Mouse (Mus musculus) ovary, postnatal 36 days (tissue): Measurements from ENCODE around the gene Mup20.
"Not testable (repeated sequence)": the region's sequence is repeated elsewhere in the genome, so short reads cannot be mapped to it uniquely, and the experiment has no call there.

Source experiments
- DNase-seq: peaks from one replicate; pipeline ENCODE4 v3.0.0; 2022; ENCODE audit warnings: low spot score, mixed read lengths

Gene Mup20

GRCm38 (mm10) chr4:62054058-62054457 is at the start of gene Mup20:
Mup20 (minus strand) TSS chr4:62054158.
- not testable (repeated sequence) for DNase-seq

DNA sequence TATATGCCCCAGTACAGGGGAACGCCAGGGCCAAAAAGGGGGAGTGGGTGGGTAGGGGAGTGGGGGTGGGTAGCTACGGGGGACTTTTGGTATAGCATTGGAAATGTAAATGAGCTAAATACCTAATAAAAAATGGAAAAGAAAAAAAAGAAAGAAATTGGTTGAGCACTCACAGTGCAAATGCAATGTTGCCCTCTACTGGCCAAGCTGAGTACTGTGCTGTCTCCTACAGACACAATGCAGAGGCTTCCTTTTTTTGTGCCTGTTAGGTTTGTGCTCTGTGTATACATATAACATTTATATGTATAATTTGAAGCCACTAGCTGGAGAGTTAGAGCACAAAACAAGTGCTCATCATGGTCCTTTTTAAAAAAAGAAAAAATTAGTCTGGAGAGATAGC is 49.4 kb upstream of the Mup20 start:
- not testable (repeated sequence) for DNase-seq

GRCm38 (mm10) chr4:62087953-62088352 is 34.0 kb upstream of the Mup20 start:
- DNase-seq, result no peak

DNA sequence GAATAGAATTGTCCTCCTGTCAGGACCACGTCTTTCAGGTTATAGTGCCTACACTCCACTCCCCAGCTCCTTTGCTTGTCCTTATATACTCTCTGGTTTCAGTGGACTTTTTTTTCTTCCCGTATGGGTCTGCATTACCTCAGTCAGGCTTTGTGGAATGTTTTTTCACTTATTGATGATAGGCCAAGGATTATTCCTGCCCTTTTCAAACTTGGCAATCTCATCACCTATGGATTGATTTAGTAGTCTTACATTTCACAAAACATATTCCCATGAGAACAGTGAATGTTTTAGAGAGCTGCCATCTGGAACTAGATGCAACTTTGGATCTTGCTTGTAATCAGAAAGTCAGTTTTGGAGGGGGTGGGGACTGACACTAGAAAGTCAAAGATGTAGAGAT is 33.3 kb upstream of the Mup20 start, which contains the start of gene Mup3:
Gene Mup3, minus strand, starts transcription at position 102 of the 400 bp plus-strand sequence.
- DNase-seq, result no peak

DNA sequence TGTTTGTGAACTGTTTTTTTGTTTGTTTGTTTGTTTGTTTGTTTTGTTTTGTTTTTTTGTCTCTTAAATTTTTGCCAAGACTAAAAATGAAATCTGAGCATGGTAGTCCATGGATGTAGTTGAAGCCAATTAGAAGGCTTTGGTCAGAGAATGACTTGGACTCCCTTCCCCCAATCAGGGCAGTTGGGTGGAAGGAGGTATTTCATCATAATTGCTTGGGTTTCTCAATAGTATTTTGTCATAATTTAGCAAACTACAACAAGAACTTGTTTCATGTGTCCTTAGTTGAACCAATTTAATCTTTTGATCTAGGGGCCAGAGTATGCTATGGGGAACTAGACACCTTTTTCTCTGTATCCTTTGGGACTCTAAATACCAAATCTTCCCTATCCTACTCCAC is 28.8 kb upstream of the Mup20 start:
- DNase-seq, result no peak

- DNase-seq, result no peak
These were observed 21.2 kb upstream of the Mup20 start for GRCm38 (mm10) chr4:62075126-62075525.

DNA sequence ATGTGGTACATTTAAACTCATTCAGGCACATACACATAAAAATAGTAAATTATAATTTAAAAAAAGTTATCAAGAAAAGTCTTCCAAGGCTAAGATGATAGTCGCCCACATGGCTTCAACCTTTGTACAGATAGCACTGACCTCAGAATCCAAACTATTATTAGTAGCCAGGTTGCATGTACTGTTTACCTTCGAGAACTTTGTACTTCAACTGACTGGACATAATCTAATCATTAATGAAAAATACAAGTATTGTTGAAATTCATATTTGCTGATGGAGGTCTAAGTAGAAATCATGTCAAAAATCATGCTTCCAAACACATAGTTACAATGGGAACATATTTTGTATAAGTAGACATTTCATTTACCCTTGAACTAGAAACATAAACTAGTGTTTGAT is 822 bp upstream of the Mup20 start:
- DNase-seq, result not testable (repeated sequence)

- no peak for DNase-seq
These were observed 27.7 kb downstream of the Mup20 start for GRCm38 (mm10) chr4:62026281-62026680.

DNA sequence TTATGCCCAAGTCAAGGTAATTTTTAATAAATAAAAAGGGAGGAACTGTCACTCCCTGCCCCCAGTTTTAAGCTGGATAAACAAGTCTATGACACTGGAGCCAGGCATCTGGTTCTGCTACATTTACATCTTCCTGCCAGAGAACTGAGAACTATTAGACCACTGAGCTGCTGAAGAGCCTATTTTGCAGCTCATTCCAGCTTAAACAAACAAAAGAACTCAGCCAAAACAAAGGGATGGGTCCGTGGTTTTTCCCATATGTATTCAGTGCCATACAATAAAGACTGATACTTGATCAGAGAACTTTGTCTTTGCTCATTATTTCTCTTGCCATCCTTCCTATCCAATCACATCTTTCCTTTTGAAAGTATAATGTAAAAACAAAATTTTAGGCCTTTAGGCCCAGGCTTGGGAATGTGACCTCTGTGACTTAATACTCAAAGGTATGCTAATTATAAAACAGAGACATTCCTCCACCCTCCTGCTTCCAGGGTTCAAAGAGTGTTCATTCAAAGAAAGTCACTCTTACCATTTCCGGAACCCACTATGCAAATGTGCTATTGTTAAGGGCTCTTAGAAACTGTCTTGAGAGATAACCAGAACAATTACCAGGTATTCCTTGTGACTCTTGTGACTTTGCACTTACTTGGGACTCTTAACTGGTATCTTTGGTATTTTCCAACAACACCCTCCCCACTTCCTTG is 29.6 kb downstream of the Mup20 start:
- no peak for DNase-seq

DNA sequence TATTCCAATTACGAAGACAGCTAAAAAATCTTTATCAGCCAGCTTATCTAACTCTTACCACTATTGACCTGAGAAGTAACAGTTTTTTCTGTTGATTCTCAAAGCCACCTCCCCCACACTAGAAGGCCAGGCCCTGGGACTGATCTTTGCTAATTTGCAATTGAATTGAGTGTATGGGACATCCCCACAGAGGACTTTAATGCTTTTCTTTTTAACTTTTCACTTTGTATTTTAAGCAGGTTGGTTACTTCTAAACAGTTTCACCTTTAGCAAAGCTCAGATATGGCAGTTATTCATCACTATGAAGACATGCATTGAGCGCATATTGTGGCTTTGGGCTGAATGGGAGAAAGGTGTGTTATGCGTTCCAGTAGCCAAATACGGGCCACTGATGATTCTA is 30.3 kb downstream of the Mup20 start:
- no peak for DNase-seq

GRCm38 (mm10) chr4:62023120-62023519 is 30.8 kb downstream of the Mup20 start:
- DNase-seq, result no peak

DNA sequence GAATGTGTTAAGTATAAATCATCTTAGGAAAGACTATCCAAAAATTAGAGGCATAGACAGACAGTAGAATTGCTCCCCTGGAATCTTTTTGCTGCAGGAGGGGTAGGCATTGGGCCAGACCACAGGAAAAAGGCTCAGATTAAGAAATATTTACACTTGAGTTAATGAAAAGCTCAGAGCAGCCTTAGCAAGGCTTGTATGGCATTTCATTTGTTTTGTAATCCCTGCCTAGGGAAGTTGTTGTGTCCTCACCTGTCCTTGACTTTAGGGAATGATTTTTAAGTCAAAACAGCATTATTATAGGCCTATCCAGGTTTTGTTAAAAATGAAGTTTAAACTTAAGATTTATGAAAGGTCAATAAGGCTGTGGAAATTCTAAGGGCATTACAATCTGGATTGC is 33.4 kb downstream of the Mup20 start:
- not testable (repeated sequence) for DNase-seq
